Mouse (Mus musculus): ENCODE measurements around the gene Msx3. TPM values are rescaled to one million over a fixed set of nuclear protein-coding genes. Genes with fewer than 3 reads are reported as not detected.

Msx3 gene
- total RNA-seq, 2 experiments from 2014 or later, result not detected

Other genes with a start within 250 kb of the Msx3 start
- gene Adgra1, start 214.9 kb downstream of the Msx3 start, total RNA-seq (2021), result under 1 TPM in 1 of 2 experiments, not detected in 1; 0.10 TPM
- gene Kndc1, start 154.4 kb downstream of the Msx3 start, total RNA-seq (2021), result not detected
- gene Utf1, start 105.3 kb downstream of the Msx3 start, total RNA-seq (2021), result not detected
- gene 6430531B16Rik, start 70.3 kb downstream of the Msx3 start, total RNA-seq (2021), result not detected
- gene Adam8, start 56.5 kb downstream of the Msx3 start, total RNA-seq (2021), result under 1 TPM; 0.29 to 0.36 TPM
- gene Zfp511, start 12.7 kb downstream of the Msx3 start, total RNA-seq (2021), result 1 to 10 TPM; 7.1 to 8.5 TPM
- 10 to 100 TPM; 16.4 TPM for gene Tubgcp2, start 12.4 kb downstream of the Msx3 start, total RNA-seq (2021)
- not detected for gene Caly, start 33.5 kb upstream of the Msx3 start, total RNA-seq (2021)
- not detected for gene Prap1, start 44.3 kb upstream of the Msx3 start, total RNA-seq (2021)
- gene Fuom, start 53.4 kb upstream of the Msx3 start, total RNA-seq (2021), result 10 to 100 TPM; 41.6 to 47.5 TPM
- 1 to 10 TPM; 4.2 to 4.8 TPM for gene Paox, start 66.7 kb upstream of the Msx3 start, total RNA-seq (2021)
- 100 to 1,000 TPM; 120 to 132 TPM for gene Echs1, start 67.4 kb upstream of the Msx3 start, total RNA-seq (2021)
- gene Mtg1, start 88.5 kb upstream of the Msx3 start, total RNA-seq (2021), result 10 to 100 TPM; 21.7 to 24.6 TPM
- gene Sprn, start 105.8 kb upstream of the Msx3 start, total RNA-seq (2021), result under 1 TPM; 0.20 to 0.21 TPM
- gene Olfr522, start 115.7 kb upstream of the Msx3 start, total RNA-seq (2021), result not detected
- not detected for gene Olfr523, start 124.1 kb upstream of the Msx3 start, total RNA-seq (2021)
- gene Olfr524, start 156.9 kb upstream of the Msx3 start, total RNA-seq (2021), result not detected
- gene Cd163l1, start 169.2 kb upstream of the Msx3 start, total RNA-seq (2021), result not detected
- not detected for gene 5830411N06Rik, start 198.2 kb upstream of the Msx3 start, total RNA-seq (2021)

Data from gastrocnemius, postnatal 25 days (tissue).